ENCODE assay signal across 9 mouse cellular contexts in the genomic region with DNA sequence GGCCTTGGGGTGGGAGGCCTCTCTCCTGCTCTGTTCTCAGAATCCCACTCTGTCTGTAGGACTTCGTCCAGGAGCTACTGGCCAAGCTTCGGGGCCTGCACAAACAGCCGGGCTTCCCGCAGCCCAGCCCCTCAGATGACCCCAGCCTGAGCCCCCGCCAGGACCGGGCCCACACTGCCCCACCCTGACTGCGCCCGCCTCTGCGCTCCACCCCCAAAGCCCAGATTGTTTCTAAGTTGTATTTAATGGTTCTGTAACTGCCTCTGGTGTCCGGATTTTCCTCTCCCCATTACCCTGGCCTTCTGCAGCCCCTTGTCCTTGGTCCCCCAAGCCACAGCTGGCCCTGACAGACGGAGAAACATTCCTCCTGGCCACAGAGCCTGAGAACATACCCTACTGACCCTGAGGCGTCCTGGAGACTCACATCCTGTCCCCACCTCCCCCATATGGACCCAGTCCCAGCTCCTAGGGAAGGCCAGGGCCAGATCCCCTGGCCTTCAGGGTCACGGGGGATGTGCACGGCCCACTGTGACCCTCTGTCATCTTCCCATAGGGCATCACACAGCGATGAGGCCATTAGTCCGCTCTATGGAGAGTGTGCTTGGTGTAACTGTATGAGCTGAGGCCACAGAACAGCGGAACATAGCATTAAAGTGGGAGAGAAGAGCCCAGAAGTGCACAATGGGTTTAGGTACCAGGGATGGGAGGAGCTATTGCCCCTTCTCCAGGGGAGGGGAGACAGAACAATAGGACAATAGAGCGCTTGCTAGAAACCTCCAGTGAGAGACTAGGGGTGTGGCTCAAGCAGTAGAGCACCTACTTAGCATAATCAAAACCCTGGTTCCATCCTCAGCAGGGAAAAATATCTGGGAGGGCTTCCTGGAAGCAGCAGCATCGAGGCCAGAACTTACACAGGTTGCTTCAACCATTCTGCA. TPM values are rescaled to one million over a fixed set of nuclear protein-coding genes. Genes with fewer than 3 reads are reported as not detected.
DNase-seq lines count a peak whose midpoint lies in the region; ATAC-seq and TF ChIP-seq lines count a peak whose summit lies in the region.
"Had no signal": no experiment of that assay in that cellular context is flagged by ENCODE, and none has a peak within 500 bp of the region (broad histone marks: within the 10 kb centered on the region; RNA-seq: fewer than 3 reads in every experiment).

No protein-coding gene starts in this region.

- no peak for TF ChIP-seq CTCF in testis, adult 2 months (IDR thresholded peaks at IDR 0.05; ENCODE audit: control insufficient read depth, insufficient read depth, insufficient replicate concordance, low read depth, low read length)

- ATAC-seq in embryonic facial prominence, embryonic 12.5 days (ENCODE audit: insufficient number of reproducible peaks, insufficient read depth, low FRiP score, low TSS enrichment) = no peak
- ATAC-seq in limb, embryonic 11.5 days (ENCODE audit: insufficient number of reproducible peaks, low FRiP score, low TSS enrichment, low read depth) = no peak

- DNase-seq in gastrocnemius, postnatal 10 days = peak; percentile 57
- DNase-seq in gastrocnemius, postnatal 36 days = no peak
- peak; percentile 70 to 71 for DNase-seq in heart, postnatal 14 days
- DNase-seq in limb, embryonic 11.5 days (ENCODE audit: low spot score) = no peak
- no peak for DNase-seq in urinary bladder, adult 18-20 months (ENCODE audit: low spot score in 2 of 2)
- DNase-seq in frontal cortex, postnatal 36 days (ENCODE audit: low spot score in 2 of 2) = no peak

- no peak for TF ChIP-seq POLR2A in testis, adult 2 months (IDR thresholded peaks at IDR 0.05; ENCODE audit: control insufficient read depth, low read depth, low read length)

- H3K27me3 ChIP-seq in embryonic facial prominence, embryonic 12.5 days = no peaks in the 10 kb centered on the region
- peaks cover 3% of the 10 kb centered on the region; the same call in 1 of the 2 replicates for H3K27me3 ChIP-seq in limb, embryonic 11.5 days (ENCODE audit: control insufficient read depth, insufficient read depth, low read length)
- H3K27me3 ChIP-seq in testis, adult 2 months (ENCODE audit: control insufficient read depth, insufficient read depth, low read length) = no peaks in the 10 kb centered on the region

- WGBS in embryonic facial prominence, embryonic 12.5 days = 32% methylated on average over 19 of the region's 19 CpGs
- 26% methylated on average over 19 of the region's 19 CpGs for WGBS in limb, embryonic 11.5 days

- no peak overlapping the region for H3K4me3 ChIP-seq in embryonic facial prominence, embryonic 12.5 days
- no peak overlapping the region for H3K4me3 ChIP-seq in limb, embryonic 11.5 days (ENCODE audit: low read depth, low read length)
- H3K4me3 ChIP-seq in testis, adult 2 months (ENCODE audit: control insufficient read depth, low read depth, low read length) = no peak overlapping the region

- H3K4me2 ChIP-seq in embryonic facial prominence, embryonic 12.5 days (replicated peaks) = no peak overlapping the region
- no peak overlapping the region for H3K4me2 ChIP-seq in limb, embryonic 11.5 days (ENCODE audit: low read depth, severe bottlenecking)

- intact Hi-C loops in gastrocnemius, postnatal 36 days (cut with DNase I) = loop anchor here (2.0 to 10.0 kb wide), 2 partner anchors 49 to 309 kb away; a partner anchor contains a TSS
- intact Hi-C loops in heart, postnatal 14 days (cut with DNase I) = no loop called here

- peak overlapping the region; percentile 60; the same call in 1 of the 2 replicates for H3K27ac ChIP-seq in embryonic facial prominence, embryonic 12.5 days
- H3K27ac ChIP-seq in limb, embryonic 11.5 days (replicated peaks; ENCODE audit: low read depth, low read length) = peak overlapping the region; percentile 39; the same call in 1 of the 2 replicates
- H3K27ac ChIP-seq in testis, adult 2 months (ENCODE audit: control insufficient read depth, insufficient read depth, low read depth, low read length) = peak overlapping the region; percentile 66

- H3K36me3 ChIP-seq in embryonic facial prominence, embryonic 12.5 days = no peaks in the 10 kb centered on the region
- H3K36me3 ChIP-seq in limb, embryonic 11.5 days (ENCODE audit: control insufficient read depth, insufficient read depth, low read length) = no peaks in the 10 kb centered on the region
- H3K36me3 ChIP-seq in testis, adult 2 months (ENCODE audit: control insufficient read depth, insufficient read depth, low read length) = no peaks in the 10 kb centered on the region

- H3K9ac ChIP-seq in embryonic facial prominence, embryonic 12.5 days = no peak overlapping the region
- 0 out of 2 replicates have a peak overlapping the region, but pooled peaks have one; percentile 22 for H3K9ac ChIP-seq in limb, embryonic 11.5 days (ENCODE audit: low read length)

- H3K4me1 ChIP-seq in embryonic facial prominence, embryonic 12.5 days = peaks cover 43% of the 10 kb centered on the region
- H3K4me1 ChIP-seq in limb, embryonic 11.5 days (ENCODE audit: control insufficient read depth, insufficient read depth, low read length) = peaks cover 30% of the 10 kb centered on the region
- H3K4me1 ChIP-seq in testis, adult 2 months (ENCODE audit: control insufficient read depth, insufficient read depth, low read length) = peaks cover 22% of the 10 kb centered on the region

- H3K9me3 ChIP-seq in embryonic facial prominence, embryonic 12.5 days = no peaks in the 10 kb centered on the region
- H3K9me3 ChIP-seq in limb, embryonic 11.5 days (ENCODE audit: control insufficient read depth, low read length) = no peaks in the 10 kb centered on the region

RNA-seq across cellular contexts. Expression of a gene that starts 4.3 kb away (rescaled TPM):
- 10 to 100 TPM; 11.8 to 13.3 TPM for total RNA-seq in gastrocnemius, postnatal 10 days (2021)
- 1 to 10 TPM; 3.3 to 3.5 TPM for total RNA-seq in gastrocnemius, postnatal 36 days (2021)
- 17.1 and 19.6 TPM in 2 replicates for polyA plus RNA-seq in embryonic facial prominence, embryonic 12.5 days (2016; fragmentation: Nextera tagmentation; extraction: Ambion mirVana)
- total RNA-seq in heart, postnatal 14 days (2021) = 10 to 100 TPM; 13.2 to 15.4 TPM
- polyA plus RNA-seq in limb, embryonic 11.5 days (2014; fragmentation: Nextera tagmentation; extraction: Ambion mirVana) = 3.5 and 3.8 TPM in 2 replicates
- polyA plus RNA-seq in testis, adult 2 months (2012; rRNA removed) = 11.3 and 11.9 TPM in 2 replicates
- total RNA-seq: neutrophil, adult 5-6 weeks had no signal

RNA-seq across cellular contexts. Expression of a gene that starts 10.4 kb away (rescaled TPM):
- total RNA-seq in gastrocnemius, postnatal 10 days (2021) = 1 to 10 TPM; 3.4 to 3.8 TPM
- total RNA-seq in gastrocnemius, postnatal 36 days (2021) = 1 to 10 TPM; 1.9 to 2.3 TPM
- 25.7 and 27.9 TPM in 2 replicates for polyA plus RNA-seq in embryonic facial prominence, embryonic 12.5 days (2016; fragmentation: Nextera tagmentation; extraction: Ambion mirVana)
- total RNA-seq in heart, postnatal 14 days (2021) = 1 to 10 TPM in 1 of 2 experiments, under 1 TPM in 1; 0.19 to 1.2 TPM
- polyA plus RNA-seq in limb, embryonic 11.5 days (2014; fragmentation: Nextera tagmentation; extraction: Ambion mirVana) = 30.0 and 35.2 TPM in 2 replicates
- 8.0 and 8.6 TPM in 2 replicates for polyA plus RNA-seq in testis, adult 2 months (2012; rRNA removed)
- total RNA-seq: neutrophil, adult 5-6 weeks had no signal

RNA-seq across cellular contexts. Expression of a gene that starts 11.7 kb away (rescaled TPM):
- 1 to 10 TPM; 6.6 to 8.2 TPM for total RNA-seq in gastrocnemius, postnatal 10 days (2021)
- 1 to 10 TPM; 4.1 to 4.5 TPM for total RNA-seq in gastrocnemius, postnatal 36 days (2021)
- 94.0 and 104 TPM in 2 replicates for polyA plus RNA-seq in embryonic facial prominence, embryonic 12.5 days (2016; fragmentation: Nextera tagmentation; extraction: Ambion mirVana)
- total RNA-seq in heart, postnatal 14 days (2021) = 10 to 100 TPM; 39.2 to 42.9 TPM
- polyA plus RNA-seq in limb, embryonic 11.5 days (2014; fragmentation: Nextera tagmentation; extraction: Ambion mirVana) = 75.1 and 80.7 TPM in 2 replicates
- polyA plus RNA-seq in testis, adult 2 months (2012; rRNA removed) = 146 and 160 TPM in 2 replicates

RNA-seq across cellular contexts. Expression of a gene that starts 45.1 kb away (rescaled TPM):
- 1 to 10 TPM in 1 of 2 experiments, under 1 TPM in 1; 0.72 to 1.3 TPM for total RNA-seq in gastrocnemius, postnatal 10 days (2021)
- under 1 TPM; 0.28 to 0.86 TPM for total RNA-seq in gastrocnemius, postnatal 36 days (2021)
- polyA plus RNA-seq in embryonic facial prominence, embryonic 12.5 days (2016; fragmentation: Nextera tagmentation; extraction: Ambion mirVana) = 1.9 and 2.6 TPM in 2 replicates
- 1 to 10 TPM; 2.0 to 2.2 TPM for total RNA-seq in heart, postnatal 14 days (2021)
- 1.4 and 2.3 TPM in 2 replicates for polyA plus RNA-seq in limb, embryonic 11.5 days (2014; fragmentation: Nextera tagmentation; extraction: Ambion mirVana)
- polyA plus RNA-seq in testis, adult 2 months (2012; rRNA removed) = 0.15 and 0.29 TPM in 2 replicates

RNA-seq across cellular contexts. Expression of a gene that starts 55.3 kb away (rescaled TPM):
- total RNA-seq in gastrocnemius, postnatal 10 days (2021) = 10 to 100 TPM; 48.8 to 50.6 TPM
- total RNA-seq in gastrocnemius, postnatal 36 days (2021) = 10 to 100 TPM; 36.0 to 41.1 TPM
- polyA plus RNA-seq in embryonic facial prominence, embryonic 12.5 days (2016; fragmentation: Nextera tagmentation; extraction: Ambion mirVana) = 100 and 104 TPM in 2 replicates
- total RNA-seq in heart, postnatal 14 days (2021) = 10 to 100 TPM; 62.0 to 68.3 TPM
- polyA plus RNA-seq in limb, embryonic 11.5 days (2014; fragmentation: Nextera tagmentation; extraction: Ambion mirVana) = 90.8 and 101 TPM in 2 replicates
- polyA plus RNA-seq in testis, adult 2 months (2012; rRNA removed) = 321 and 371 TPM in 2 replicates

Comparison
In these comparisons a context has a peak if more than half of its experiments do, and no peak if none do; other contexts are left out.
1. DNase-seq: peak in gastrocnemius, postnatal 10 days (single experiment) and heart, postnatal 14 days (2 of 2); none in gastrocnemius, postnatal 36 days (0 of 2), limb, embryonic 11.5 days (single experiment), urinary bladder, adult 18-20 months (0 of 2) and frontal cortex, postnatal 36 days (0 of 2).
2. RNA of a gene that starts 11.7 kb away (total RNA-seq): 39.2 to 42.9 TPM in heart, postnatal 14 days; 6.6 to 8.2 TPM in gastrocnemius, postnatal 10 days and 4.1 to 4.5 TPM in gastrocnemius, postnatal 36 days; every median in the first group is over 4 times any median in the second.
3. Peak in every context shown above with its lines, with median percentiles within 50 percentile points of each other: H3K27ac ChIP-seq.